Mouse (Mus musculus) intestine, postnatal 0 days (tissue): ENCODE results near the gene Rassf6. TPM values are rescaled to one million over a fixed set of nuclear protein-coding genes. Genes with fewer than 3 reads are reported as not detected.
A peak's percentile ranks its signal among the peaks of the same experiment; 100 is the strongest.

Experiments
- ATAC-seq: fragments of 200-750 bp; cut with Nextera tagmentation; 2 replicates; pipeline ENCODE4 v1.8.0; 2017; ENCODE audit warnings: mild to moderate bottlenecking, moderate TSS enrichment, moderate library complexity
- H3K27ac ChIP-seq: fragments of 300-500 bp; sonication (generic); 2 replicates; pipeline ENCODE4 v1.5.1; 2014; ENCODE audit warnings: mild to moderate bottlenecking, low read depth, low read length, moderate library complexity
- H3K27me3 ChIP-seq: fragments of 300-500 bp; sonication (generic); replicated peaks from 2 replicates; pipeline ENCODE4 v1.6.1; 2014; ENCODE audit warnings: low read length, mixed read lengths; ENCODE audit not compliant: control insufficient read depth, insufficient read depth
- H3K36me3 ChIP-seq: fragments of 300-500 bp; sonication (generic); 2 replicates; pipeline ENCODE4 v1.6.1; 2014; ENCODE audit warnings: mild to moderate bottlenecking, moderate library complexity; ENCODE audit not compliant: control insufficient read depth, insufficient read depth
- H3K4me1 ChIP-seq: fragments of 300-500 bp; sonication (generic); replicated peaks from 2 replicates; pipeline ENCODE4 v1.6.1; 2014; ENCODE audit warnings: antibody characterized with exemption, low read length, mixed read lengths; ENCODE audit not compliant: control insufficient read depth, insufficient read depth
- H3K4me2 ChIP-seq: fragments of 300-500 bp; sonication (generic); replicated peaks from 2 replicates; pipeline ENCODE4 v1.6.1; 2014; ENCODE audit warnings: low read depth, mild to moderate bottlenecking, moderate library complexity
- H3K4me3 ChIP-seq: fragments of 300-500 bp; sonication (generic); 2 replicates; pipeline ENCODE4 v1.5.1; 2014; ENCODE audit warnings: low read depth, low read length
- H3K9ac ChIP-seq: fragments of 300-500 bp; sonication (generic); 2 replicates; pipeline ENCODE4 v1.6.1; 2014; ENCODE audit warnings: mild to moderate bottlenecking, low read depth, low read length
- H3K9me3 ChIP-seq: fragments of 300-500 bp; sonication (generic); 2 replicates; pipeline ENCODE4 v1.6.1; 2016; ENCODE audit warnings: mixed run types; ENCODE audit not compliant: control insufficient read depth
- CTCF ChIP-seq: sonication (generic); IDR thresholded peaks from 2 replicates; pipeline ENCODE4 v1.5.1; 2016; ENCODE audit warnings: low read depth, mild to moderate bottlenecking, control low read depth, antibody characterized with exemption, moderate library complexity
- WGBS: fragments of 180-500 bp; shearing (Covaris S2); extraction: QIAGEN DNeasy Blood & Tissue Kit; methylation state at CpG from one replicate; pipeline ENCODE4 v1.1.7; 2014; 5-methylcytosine and 5-hydroxymethylcytosine counted together
- polyA plus RNA-seq: library from polyadenylated mRNA; unstranded; fragments of >200 nt; fragmentation: Nextera tagmentation; extraction: Ambion mirVana; gene quantifications from 2 replicates; pipeline ENCODE4 v1.2.1, GENCODE M21; 2015

Gene Rassf6
- polyA plus RNA-seq, 1 experiment from 2014 or later = 30.7 TPM

DNA sequence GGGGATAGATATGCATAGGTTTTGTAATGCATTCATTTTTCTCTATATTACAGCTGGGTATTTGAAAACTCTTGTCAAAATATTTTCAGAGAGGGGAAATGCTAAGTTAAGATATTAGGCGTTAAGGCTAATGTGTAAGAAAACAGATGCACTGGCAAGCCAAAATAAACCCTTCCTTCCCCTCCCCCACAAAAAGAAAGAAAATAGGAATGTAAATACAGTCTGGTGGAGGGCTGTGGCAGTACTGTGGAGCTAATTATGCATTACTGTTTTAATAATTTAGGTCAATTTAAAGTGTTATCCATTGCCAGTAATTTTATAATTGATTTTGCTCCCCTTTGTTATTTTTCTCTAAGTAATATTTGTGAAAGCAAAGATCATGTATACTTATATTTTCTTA lies 11.9 kb downstream of the Rassf6 start:
- 71% methylated on average over 1 of the region's 1 CpGs for WGBS
- ATAC-seq = no peak
- Histone ChIP-seq H3K9ac (no peak overlapping the region), H3K4me1 (no peaks in the 10 kb centered on the region), H3K27ac (no peak overlapping the region), H3K4me3 (no peak overlapping the region), H3K27me3 (no peaks in the 10 kb centered on the region), H3K36me3 (peaks cover 10% of the 10 kb centered on the region; the same call in 1 of the 2 replicates), H3K9me3 (no peaks in the 10 kb centered on the region), H3K4me2 (no peak overlapping the region)
- TF ChIP-seq CTCF = no peak

DNA sequence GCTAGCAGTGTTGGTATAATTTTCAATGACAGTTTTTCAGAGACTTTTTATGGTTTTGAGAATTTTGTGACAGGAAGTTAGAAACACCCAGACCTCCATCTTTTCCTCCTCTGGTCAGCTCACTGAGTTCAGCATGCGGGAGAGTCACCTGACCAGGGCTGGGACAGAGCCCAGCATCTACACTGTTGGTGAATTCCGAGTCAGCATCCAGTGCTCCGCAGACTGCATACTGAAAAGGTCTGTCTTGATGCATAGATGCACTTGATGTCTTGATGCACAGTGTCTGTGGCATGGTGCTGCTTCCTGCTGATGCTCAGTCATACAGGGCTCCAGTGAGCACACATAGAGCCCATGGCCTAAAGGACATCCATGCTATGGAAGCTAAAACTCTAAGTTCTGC lies 12.4 kb downstream of the Rassf6 start:
- 81% methylated on average over 3 of the region's 3 CpGs for WGBS
- H3K4me1 ChIP-seq = no peaks in the 10 kb centered on the region
- H3K9me3 ChIP-seq = no peaks in the 10 kb centered on the region
- H3K4me3 ChIP-seq = no peak overlapping the region
- H3K4me2 ChIP-seq = no peak overlapping the region
- TF ChIP-seq CTCF = no peak
- no peak for ATAC-seq
- no peaks in the 10 kb centered on the region for H3K27me3 ChIP-seq
- H3K27ac ChIP-seq = no peak overlapping the region
- H3K36me3 ChIP-seq = peaks cover 10% of the 10 kb centered on the region; the same call in 1 of the 2 replicates
- H3K9ac ChIP-seq = no peak overlapping the region

DNA sequence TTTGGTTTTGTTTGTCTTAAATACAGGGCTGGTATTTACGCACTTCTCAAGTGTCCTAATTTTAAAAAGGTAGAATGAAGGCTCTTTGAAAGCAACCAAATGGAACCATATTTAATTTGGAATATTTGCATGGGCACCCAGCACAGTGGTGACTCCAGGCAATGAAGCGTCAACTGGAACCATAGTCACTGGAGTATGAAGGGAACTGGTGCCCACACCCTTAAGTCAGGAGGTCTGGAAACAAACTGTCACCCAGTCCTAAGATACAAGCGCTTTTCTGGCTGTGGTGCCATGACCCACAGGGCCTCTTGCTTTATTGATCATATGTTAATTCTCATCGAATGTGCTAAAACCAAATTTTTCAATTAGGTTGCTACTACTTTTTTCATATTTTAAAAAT lies 13.0 kb downstream of the Rassf6 start:
- no peak for TF ChIP-seq CTCF
- H3K9me3 ChIP-seq = no peaks in the 10 kb centered on the region
- no peaks in the 10 kb centered on the region for H3K4me1 ChIP-seq
- H3K36me3 ChIP-seq = peaks cover 10% of the 10 kb centered on the region; the same call in 1 of the 2 replicates
- H3K27ac ChIP-seq = no peak overlapping the region
- H3K27me3 ChIP-seq = no peaks in the 10 kb centered on the region
- no peak for ATAC-seq
- no peak overlapping the region for H3K4me3 ChIP-seq
- H3K4me2 ChIP-seq = no peak overlapping the region
- H3K9ac ChIP-seq = no peak overlapping the region
- WGBS = 93% methylated on average over 4 of the region's 4 CpGs

DNA sequence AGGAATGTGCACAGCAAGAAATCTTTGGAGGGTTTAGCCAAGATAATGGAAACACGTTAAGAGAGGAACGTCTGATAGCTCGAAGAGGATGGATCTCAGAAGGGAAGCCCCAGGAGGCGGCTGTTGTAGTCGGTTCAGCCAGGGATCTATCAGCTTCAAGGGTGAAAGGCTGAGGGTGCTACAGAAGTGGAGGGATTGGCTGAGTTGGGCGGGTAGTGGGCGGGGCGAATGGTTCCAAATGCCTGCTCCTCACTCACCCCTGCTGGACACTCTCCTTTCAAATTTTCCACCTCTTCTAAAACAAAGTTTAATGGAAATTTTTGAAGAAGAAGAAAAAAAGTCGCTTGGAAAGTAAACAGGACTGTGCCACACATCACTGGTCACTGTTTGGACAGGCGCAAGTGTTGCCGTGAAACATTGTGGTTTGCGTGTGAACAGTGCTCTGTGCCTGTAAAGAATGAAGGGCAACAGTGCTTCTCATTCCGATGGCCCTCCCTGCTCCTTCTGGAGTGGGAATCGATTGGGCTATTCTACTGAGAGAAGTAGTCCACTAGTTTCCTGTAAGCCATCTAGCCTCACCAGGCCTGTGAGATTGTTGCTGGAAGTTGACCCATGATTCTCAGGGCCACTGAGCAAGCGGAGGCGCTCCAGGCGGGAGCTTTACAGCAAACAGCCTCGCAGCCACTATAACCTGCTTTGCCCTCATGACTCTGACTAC lies 15.6 kb downstream of the Rassf6 start:
- H3K27ac ChIP-seq = no peak overlapping the region

GRCm38 (mm10) chr5:90623209-90623608 lies 17.2 kb downstream of the Rassf6 start:
- ATAC-seq = no peak
- no peak overlapping the region for H3K4me2 ChIP-seq
- H3K4me1 ChIP-seq = 0 out of 2 replicates have a peak, but pooled peaks cover 3% of the 10 kb centered on the region
- WGBS = 85% methylated on average over 2 of the region's 2 CpGs
- peaks cover 13% of the 10 kb centered on the region; the same call in 1 of the 2 replicates for H3K36me3 ChIP-seq
- H3K9me3 ChIP-seq = no peaks in the 10 kb centered on the region
- no peak overlapping the region for H3K4me3 ChIP-seq
- no peak for TF ChIP-seq CTCF
- no peaks in the 10 kb centered on the region for H3K27me3 ChIP-seq
- 0 out of 2 replicates have a peak overlapping the region, but pooled peaks have one; percentile 7 for H3K27ac ChIP-seq
- no peak overlapping the region for H3K9ac ChIP-seq

More for the DNA sequence above, 15.6 kb downstream of the Rassf6 start:
- H3K4me1 ChIP-seq = 0 out of 2 replicates have a peak, but pooled peaks cover 3% of the 10 kb centered on the region
- no peak for ATAC-seq
- H3K4me2 ChIP-seq = no peak overlapping the region
- no peak overlapping the region for H3K4me3 ChIP-seq
- H3K27me3 ChIP-seq = no peaks in the 10 kb centered on the region
- peaks cover 13% of the 10 kb centered on the region; the same call in 1 of the 2 replicates for H3K36me3 ChIP-seq
- H3K9ac ChIP-seq = no peak overlapping the region
- no peak for TF ChIP-seq CTCF
- 72% methylated on average over 18 of the region's 18 CpGs for WGBS
- H3K9me3 ChIP-seq = no peaks in the 10 kb centered on the region

DNA sequence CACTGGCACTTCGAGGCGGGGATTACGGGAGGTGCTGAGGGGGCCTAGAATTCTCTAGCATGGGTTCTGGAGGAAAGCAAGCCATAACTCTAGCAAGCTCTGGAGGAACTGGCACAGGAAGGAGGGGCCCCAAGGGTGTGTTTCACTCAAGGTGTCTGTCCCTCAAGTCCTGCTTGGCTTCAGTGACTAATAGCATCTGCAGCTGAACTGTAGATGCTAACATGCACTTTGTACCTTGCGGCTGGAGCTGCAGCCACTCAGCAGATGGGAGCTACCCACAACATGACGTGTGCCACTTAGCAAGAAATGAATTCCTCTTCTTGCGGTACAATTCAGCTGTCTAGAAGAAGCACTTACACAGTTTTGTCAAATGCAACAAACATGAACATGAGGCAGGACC lies 18.7 kb downstream of the Rassf6 start:
- Histone ChIP-seq H3K4me3 (no peak overlapping the region), H3K4me1 (0 out of 2 replicates have a peak, but pooled peaks cover 3% of the 10 kb centered on the region), H3K27ac (peak overlapping the region; percentile 82), H3K9ac (no peak overlapping the region), H3K4me2 (no peak overlapping the region), H3K9me3 (no peaks in the 10 kb centered on the region), H3K36me3 (0 out of 2 replicates have a peak, but pooled peaks cover 9% of the 10 kb centered on the region), H3K27me3 (no peaks in the 10 kb centered on the region)
- 57% methylated on average over 6 of the region's 6 CpGs for WGBS
- no peak for TF ChIP-seq CTCF
- peak; percentile 98 for ATAC-seq
